27 mouse cellular contexts compared by ENCODE assay signal in the genomic region with DNA sequence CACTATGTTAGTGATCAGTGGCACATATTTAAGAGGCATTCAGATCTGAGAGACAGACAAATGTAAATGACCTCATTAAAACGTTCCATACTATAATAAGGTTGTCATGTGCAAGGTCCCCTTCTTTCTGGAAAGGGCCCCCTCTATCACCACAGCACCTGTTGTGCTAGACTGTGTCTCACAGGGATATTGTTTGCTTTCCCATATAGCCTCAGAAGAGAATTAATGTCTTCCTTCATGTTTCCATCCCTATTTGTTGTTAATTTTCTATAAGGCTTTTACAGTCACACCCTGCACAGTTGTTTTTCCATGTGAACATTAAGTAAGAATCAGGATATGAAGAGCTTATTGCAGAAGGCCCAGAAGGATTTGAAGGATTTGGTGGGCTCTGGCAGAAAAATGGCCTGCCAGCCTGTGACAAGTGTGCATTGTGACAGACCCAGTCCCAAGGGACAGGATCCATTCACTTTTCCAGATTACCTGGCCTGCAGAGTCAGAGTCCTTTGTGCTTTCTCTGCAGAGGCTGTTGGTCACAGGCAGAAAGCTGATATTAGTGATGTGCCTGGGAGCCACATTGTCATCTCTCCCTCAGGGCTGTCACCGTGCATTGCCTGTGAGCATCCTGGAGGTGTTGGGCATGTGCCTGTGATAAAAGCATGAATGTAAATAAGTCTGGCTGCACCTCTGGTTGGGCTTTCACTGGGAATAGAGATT.
DNase-seq lines count a peak whose midpoint lies in the region; ATAC-seq and TF ChIP-seq lines count a peak whose summit lies in the region.
"Had no signal": no experiment of that assay in that cellular context is flagged by ENCODE, and none has a peak within 500 bp of the region (broad histone marks: within the 10 kb centered on the region; RNA-seq: fewer than 3 reads in every experiment).

No protein-coding gene starts in this region.

- TF ChIP-seq CTCF in hindbrain, postnatal 0 days (IDR thresholded peaks at IDR 0.05; ENCODE audit: low read depth): no peak

- H3K4me1 ChIP-seq in midbrain, embryonic 13.5 days (replicated peaks): peaks cover 9% of the 10 kb centered on the region
- peaks cover 4% of the 10 kb centered on the region; the same call in 1 of the 2 replicates for H3K4me1 ChIP-seq in midbrain, embryonic 10.5 days
- H3K4me1 ChIP-seq in hindbrain, postnatal 0 days (ENCODE audit: insufficient read depth, low read length): peaks cover 3% of the 10 kb centered on the region; the same call in 1 of the 2 replicates
- H3K4me1 ChIP-seq: embryonic facial prominence, embryonic 10.5 days; embryonic facial prominence, embryonic 15.5 days; limb, embryonic 15.5 days; liver, embryonic 13.5 days; neural tube, embryonic 12.5 days; stomach, embryonic 15.5 days had no signal

- H3K27me3 ChIP-seq in midbrain, embryonic 13.5 days: no peaks in the 10 kb centered on the region
- no peaks in the 10 kb centered on the region for H3K27me3 ChIP-seq in midbrain, embryonic 10.5 days (ENCODE audit: low read depth, poor library complexity, severe bottlenecking)
- H3K27me3 ChIP-seq in hindbrain, postnatal 0 days (ENCODE audit: insufficient read depth, low read length): no peaks in the 10 kb centered on the region
- H3K27me3 ChIP-seq: embryonic facial prominence, embryonic 15.5 days; limb, embryonic 15.5 days; liver, embryonic 13.5 days; neural tube, embryonic 12.5 days; stomach, embryonic 15.5 days had no signal

- H3K4me2 ChIP-seq in midbrain, embryonic 13.5 days (replicated peaks): no peak overlapping the region
- no peak overlapping the region for H3K4me2 ChIP-seq in hindbrain, postnatal 0 days (ENCODE audit: low read depth, low read length)
- H3K4me2 ChIP-seq: embryonic facial prominence, embryonic 15.5 days; limb, embryonic 15.5 days; liver, embryonic 13.5 days; neural tube, embryonic 12.5 days; stomach, embryonic 15.5 days had no signal

- no peak overlapping the region for H3K4me3 ChIP-seq in midbrain, embryonic 13.5 days (replicated peaks)
- no peak overlapping the region for H3K4me3 ChIP-seq in midbrain, embryonic 10.5 days
- H3K4me3 ChIP-seq in hindbrain, postnatal 0 days (ENCODE audit: low read length): no peak overlapping the region
- H3K4me3 ChIP-seq: embryonic facial prominence, embryonic 10.5 days; embryonic facial prominence, embryonic 15.5 days; limb, embryonic 10.5 days; limb, embryonic 15.5 days; liver, embryonic 13.5 days; neural tube, embryonic 12.5 days; stomach, embryonic 15.5 days had no signal

- H3K9ac ChIP-seq in midbrain, embryonic 13.5 days (replicated peaks): no peak overlapping the region
- H3K9ac ChIP-seq in hindbrain, postnatal 0 days (replicated peaks; ENCODE audit: low read length): no peak overlapping the region
- H3K9ac ChIP-seq: embryonic facial prominence, embryonic 15.5 days; limb, embryonic 15.5 days; liver, embryonic 13.5 days; neural tube, embryonic 12.5 days; stomach, embryonic 15.5 days had no signal

- H3K36me3 ChIP-seq in midbrain, embryonic 13.5 days: no peaks in the 10 kb centered on the region
- H3K36me3 ChIP-seq in midbrain, embryonic 10.5 days: no peaks in the 10 kb centered on the region
- H3K36me3 ChIP-seq in hindbrain, postnatal 0 days (ENCODE audit: insufficient read depth, low read length): no peaks in the 10 kb centered on the region
- H3K36me3 ChIP-seq: embryonic facial prominence, embryonic 10.5 days; embryonic facial prominence, embryonic 15.5 days; limb, embryonic 10.5 days; limb, embryonic 15.5 days; liver, embryonic 13.5 days; neural tube, embryonic 12.5 days; stomach, embryonic 15.5 days had no signal

- H3K9me3 ChIP-seq in midbrain, embryonic 13.5 days: no peaks in the 10 kb centered on the region
- H3K9me3 ChIP-seq in midbrain, embryonic 10.5 days (replicated peaks): no peaks in the 10 kb centered on the region
- no peaks in the 10 kb centered on the region for H3K9me3 ChIP-seq in hindbrain, postnatal 0 days (ENCODE audit: low read length)
- H3K9me3 ChIP-seq: embryonic facial prominence, embryonic 10.5 days; embryonic facial prominence, embryonic 15.5 days; limb, embryonic 10.5 days; limb, embryonic 15.5 days; liver, embryonic 13.5 days; neural tube, embryonic 12.5 days; stomach, embryonic 15.5 days had no signal

- peak; percentile 77 for DNase-seq in heart, adult 11 months
- no peak for DNase-seq in heart, postnatal 14 days
- no peak for DNase-seq in midbrain, embryonic 10.5 days (ENCODE audit: low spot score)
- peak; percentile 22 for DNase-seq in hindbrain, postnatal 0 days (ENCODE audit: low spot score)
- peak; percentile 18 for DNase-seq in retina, embryonic 14.5 days (ENCODE audit: low spot score)
- no peak for DNase-seq in adrenal gland, postnatal 4 days (ENCODE audit: low spot score in 2 of 2)
- DNase-seq: cerebellum, adult 18-20 months; cerebellum, postnatal 25 days; gastrocnemius, postnatal 10 days; kidney, adult 9 months; kidney, postnatal 10 days; layer of hippocampus, adult 9-11 months; liver, embryonic 13.5 days; lung, adult 18-20 months; right cerebral cortex, postnatal 14 days had no signal

- peak overlapping the region; percentile 59 for H3K27ac ChIP-seq in midbrain, embryonic 13.5 days
- H3K27ac ChIP-seq in midbrain, embryonic 10.5 days (replicated peaks): no peak overlapping the region
- H3K27ac ChIP-seq in hindbrain, postnatal 0 days: no peak overlapping the region
- H3K27ac ChIP-seq: embryonic facial prominence, embryonic 10.5 days; embryonic facial prominence, embryonic 15.5 days; limb, embryonic 10.5 days; limb, embryonic 15.5 days; liver, embryonic 13.5 days; macrophage; neural tube, embryonic 12.5 days; stomach, embryonic 15.5 days had no signal

- intact Hi-C loops in heart, postnatal 14 days (cut with DNase I): no loop called here

- peak; percentile 67; the same call in 1 of the 2 replicates for ATAC-seq in midbrain, embryonic 13.5 days
- no peak for ATAC-seq in hindbrain, postnatal 0 days
- ATAC-seq in erythroblast, adult 5-6 weeks (replicated peaks; ENCODE audit: low FRiP score, poor library complexity, severe bottlenecking): no peak
- ATAC-seq: CD4-positive, CD25-positive, alpha-beta regulatory T cell, adult 4 months; intestine, embryonic 16.5 days; lung, postnatal 0 days had no signal

- 49% methylated on average over 2 of the region's 2 CpGs for WGBS in midbrain, embryonic 13.5 days
- WGBS in midbrain, embryonic 10.5 days: 85% methylated on average over 2 of the region's 2 CpGs
- 51% methylated on average over 2 of the region's 2 CpGs for WGBS in hindbrain, postnatal 0 days

Comparison
In these comparisons a context has a peak if more than half of its experiments do, and no peak if none do; other contexts are left out.
1. DNase-seq: peak in heart, adult 11 months (single experiment), hindbrain, postnatal 0 days (single experiment) and retina, embryonic 14.5 days (single experiment); none in heart, postnatal 14 days (0 of 2), midbrain, embryonic 10.5 days (single experiment) and adrenal gland, postnatal 4 days (0 of 2).